Mouse (Mus musculus): ENCODE measurements around the gene Glrx2.

DNA sequence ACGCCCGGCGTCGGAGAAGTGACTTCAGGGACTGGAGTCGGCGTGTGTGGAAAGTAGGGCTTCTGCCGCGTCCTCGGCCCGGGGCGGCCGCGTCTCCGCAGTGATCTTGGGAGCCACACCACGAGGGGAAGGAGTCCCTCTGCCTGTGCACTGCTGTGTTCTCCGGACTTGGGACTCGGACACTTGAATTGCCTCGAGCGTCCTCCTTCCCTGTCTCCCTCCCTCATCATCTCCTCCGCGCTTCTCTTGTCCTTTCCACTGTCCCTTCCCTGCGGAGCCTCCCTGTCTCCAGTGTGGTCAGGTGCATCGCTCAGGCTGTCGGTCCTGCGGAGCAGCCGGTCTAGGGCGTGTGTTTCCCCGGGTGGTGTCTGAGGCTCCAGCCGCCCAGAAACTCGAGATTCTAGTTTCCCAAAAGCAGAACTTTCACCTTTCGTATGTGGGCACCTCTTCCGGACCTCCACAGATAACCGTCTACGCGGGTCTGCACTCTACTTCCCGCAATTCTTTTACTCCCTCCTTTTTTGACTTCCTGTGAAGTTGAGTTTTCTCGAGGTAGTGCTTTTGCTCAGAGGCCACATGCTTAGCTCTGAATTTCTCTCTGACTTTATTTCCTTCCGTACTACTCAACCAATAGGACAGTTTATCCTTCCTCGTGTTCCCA lies 61.5 kb downstream of the Glrx2 start:
- TF ChIP-seq HCFC1 (IDR thresholded peaks at IDR 0.05; ENCODE audit: borderline replicate concordance, insufficient read depth, low read length) (no peak), ZNF384 (IDR thresholded peaks at IDR 0.05; ENCODE audit: low read depth, low read length) (no peak), CHD2 (IDR thresholded peaks at IDR 0.05; ENCODE audit: low read depth, low read length) (no peak)

Measured in ES-E14 (cell line).